Mouse (Mus musculus): Measurements from ENCODE around the gene Psmg4. TPM values are rescaled to one million over a fixed set of nuclear protein-coding genes. Genes with fewer than 3 reads are reported as not detected.

Gene Psmg4
- total and polyA plus RNA-seq, 3 experiments, result 121 to 161 TPM; not detected in 1

DNA sequence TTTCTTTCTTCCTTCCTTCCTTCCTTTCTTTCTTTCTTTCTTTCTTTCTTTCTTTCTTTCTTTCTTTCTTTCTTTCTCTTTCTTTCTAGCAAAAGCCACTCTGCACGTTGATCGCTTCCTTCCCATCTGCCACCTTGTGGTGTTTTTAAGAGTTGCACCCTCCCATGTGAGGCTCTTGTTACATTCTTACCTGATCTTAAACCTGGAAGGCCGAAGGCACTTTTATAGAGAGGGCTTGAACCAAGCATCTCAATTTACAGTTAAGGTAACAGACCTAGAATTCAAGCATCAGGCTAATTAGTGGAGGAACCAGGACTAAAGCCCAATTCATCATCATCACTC is 7.9 kb upstream of the Psmg4 start:
- Histone ChIP-seq H3K79me2 (ENCODE audit: control insufficient read depth, insufficient read depth, low read length, poor library complexity) (no peaks in the 10 kb centered on the region), H3K9ac (ENCODE audit: control insufficient read depth, low read depth, low read length, poor library complexity, severe bottlenecking) (peak overlapping the region; percentile 62), H3K27me3 (ENCODE audit: control insufficient read depth in 1 of 2, insufficient read depth in 2 of 2, low read length in 2 of 2) (no peaks in the 10 kb centered on the region), H3K4me1 (ENCODE audit: control insufficient read depth in 1 of 2, insufficient read depth in 2 of 2, low read length in 2 of 2) (peaks cover 2 to 4% of the 10 kb centered on the region in 2 experiments; a peak in 2 of 4 replicates), H3K36me3 (ENCODE audit: control insufficient read depth in 1 of 2, insufficient read depth in 2 of 2, low read length in 2 of 2) (peaks cover 0 to 3% of the 10 kb centered on the region in 2 experiments; a peak in 1 of 4 replicates), H3K4me3 (ENCODE audit: control insufficient read depth in 1 of 2, insufficient read depth in 1 of 2, low read depth in 2 of 2, low read length in 2 of 2) (peak overlapping the region; percentile 52 to 54), H3K9me3 (replicated peaks; ENCODE audit: insufficient read depth, low read length) (no peaks in the 10 kb centered on the region), H3K27ac (ENCODE audit: control insufficient read depth, low read depth, low read length) (no peak overlapping the region)
- TF ChIP-seq MYC (IDR thresholded peaks at IDR 0.05; ENCODE audit: low read depth, low read length), result no peak
- peak; percentile 19; the same call in 1 of the 2 replicates for TF ChIP-seq MXI1 (IDR thresholded peaks at IDR 0.05; ENCODE audit: low read depth, low read length)
- TF ChIP-seq SMC3 (IDR thresholded peaks at IDR 0.05; ENCODE audit: low read depth, low read length), result peak; percentile 94
- TF ChIP-seq MAZ (IDR thresholded peaks at IDR 0.05; ENCODE audit: low read depth, low read length), result no peak
- TF ChIP-seq ZC3H11A (IDR thresholded peaks at IDR 0.05; ENCODE audit: low read depth, low read length), result peak; percentile 65
- TF ChIP-seq ELF1 (IDR thresholded peaks at IDR 0.05; ENCODE audit: low read depth, low read length), result no peak
- no peak for TF ChIP-seq MAX (IDR thresholded peaks at IDR 0.05; ENCODE audit: low read length)
- 0 out of 2 replicates have a peak, but pooled peaks have one; percentile 31 for TF ChIP-seq TBP (IDR thresholded peaks at IDR 0.05; ENCODE audit: low read depth, low read length)
- no peak for TF ChIP-seq ZKSCAN1 (IDR thresholded peaks at IDR 0.05; ENCODE audit: low read depth, low read length)
- no peak for TF ChIP-seq POLR2AphosphoS5 (IDR thresholded peaks at IDR 0.05; ENCODE audit: borderline replicate concordance, low read depth, low read length)
- TF ChIP-seq JUND (IDR thresholded peaks at IDR 0.05; ENCODE audit: low read depth, low read length), result no peak
- TF ChIP-seq EP300 (IDR thresholded peaks at IDR 0.05; ENCODE audit: low read depth in 1 of 2, low read length in 2 of 2), result no peak
- peak; percentile 63 for TF ChIP-seq RAD21 (IDR thresholded peaks at IDR 0.05; ENCODE audit: low read depth, low read length)
- peak; percentile 59 to 76 (median 59) for TF ChIP-seq CTCF (IDR thresholded peaks at IDR 0.05 in 2 of 3, conservative IDR thresholded peaks at IDR 0.05 in 1 of 3; ENCODE audit: control insufficient read depth in 1 of 3, insufficient read depth in 1 of 3, low read depth in 2 of 3, low read length in 3 of 3, poor library complexity in 1 of 3, severe bottlenecking in 1 of 3)
- no peak for TF ChIP-seq HCFC1 (IDR thresholded peaks at IDR 0.05; ENCODE audit: low read depth, low read length)
- TF ChIP-seq GATA1 (IDR thresholded peaks at IDR 0.05; ENCODE audit: low read depth, low read length), result no peak
- no peak for TF ChIP-seq E2F4 (IDR thresholded peaks at IDR 0.05; ENCODE audit: borderline replicate concordance, low read depth, low read length)
- TF ChIP-seq NRF1 (IDR thresholded peaks at IDR 0.05; ENCODE audit: insufficient read depth, low read depth, low read length, poor library complexity, severe bottlenecking), result no peak
- no peak for TF ChIP-seq POLR2AphosphoS2 (IDR thresholded peaks at IDR 0.05; ENCODE audit: low read length)
- no peak for TF ChIP-seq BHLHE40 (IDR thresholded peaks at IDR 0.05; ENCODE audit: borderline replicate concordance, low read depth, low read length)
- TF ChIP-seq MEF2A (IDR thresholded peaks at IDR 0.05; ENCODE audit: extremely low read depth, insufficient replicate concordance, low read depth, low read length, poor library complexity, severe bottlenecking), result no peak
- no peak for TF ChIP-seq CHD2 (IDR thresholded peaks at IDR 0.05; ENCODE audit: low read length)
- no peak for TF ChIP-seq MYB (IDR thresholded peaks at IDR 0.05; ENCODE audit: low read depth, low read length)
- no peak for TF ChIP-seq NELFE (IDR thresholded peaks at IDR 0.05; ENCODE audit: low read depth, low read length)
- no peak for TF ChIP-seq ZNF384 (IDR thresholded peaks at IDR 0.05; ENCODE audit: low read depth, low read length)
- peak; percentile 34; the same call in 1 of the 2 replicates for TF ChIP-seq SIN3A (IDR thresholded peaks at IDR 0.05; ENCODE audit: low read length)
- no peak for TF ChIP-seq GABPA (IDR thresholded peaks at IDR 0.05; ENCODE audit: low read depth, low read length)
- no peak for TF ChIP-seq TCF12 (IDR thresholded peaks at IDR 0.05; ENCODE audit: low read depth, low read length)
- no peak for TF ChIP-seq RCOR1 (IDR thresholded peaks at IDR 0.05; ENCODE audit: low read depth, low read length)
- no peak for TF ChIP-seq MAFK (IDR thresholded peaks at IDR 0.05; ENCODE audit: borderline replicate concordance, low read depth, low read length)
- DNase-seq (ENCODE audit: low read depth, low spot score), result peak; percentile 88

Measured in MEL (cell line).